Mouse (Mus musculus): Measurements from ENCODE around the gene Ugt1a6a.
A peak's percentile ranks its signal among the peaks of the same experiment; 100 is the strongest.

Ugt1a6a gene

GRCm38 (mm10) chr1:88230421-88230820, 95.8 kb downstream of the Ugt1a6a start:
- no peak for DNase-seq

GRCm38 (mm10) chr1:88230981-88231802, 96.6 kb downstream of the Ugt1a6a start:
- DNase-seq = no peak

- no peak for DNase-seq
Observed at GRCm38 (mm10) chr1:88231803-88232499, 97.3 kb downstream of the Ugt1a6a start.

GRCm38 (mm10) chr1:88232664-88233380, 98.2 kb downstream of the Ugt1a6a start:
- no peak for DNase-seq

GRCm38 (mm10) chr1:88233421-88234247, 99.0 kb downstream of the Ugt1a6a start:
- no peak for DNase-seq

GRCm38 (mm10) chr1:88234248-88234610, 99.6 kb downstream of the Ugt1a6a start:
- no peak for DNase-seq

GRCm38 (mm10) chr1:88234646-88235045, 100.0 kb downstream of the Ugt1a6a start:
- no peak for DNase-seq

GRCm38 (mm10) chr1:88235046-88235893, 100.7 kb downstream of the Ugt1a6a start:
- DNase-seq = no peak

- peak; percentile 95 for DNase-seq
Observed at GRCm38 (mm10) chr1:88235894-88236415, 101.3 kb downstream of the Ugt1a6a start.

GRCm38 (mm10) chr1:88237311-88237710, 102.7 kb downstream of the Ugt1a6a start:
- DNase-seq = no peak

- DNase-seq = no peak
Observed at GRCm38 (mm10) chr1:88238771-88239170, 104.2 kb downstream of the Ugt1a6a start.

- DNase-seq = no peak
Observed at GRCm38 (mm10) chr1:88240072-88240471, 105.5 kb downstream of the Ugt1a6a start.

GRCm38 (mm10) chr1:88240579-88240978, 106.0 kb downstream of the Ugt1a6a start:
- no peak for DNase-seq

- no peak for DNase-seq
Observed at GRCm38 (mm10) chr1:88243861-88244260, 109.3 kb downstream of the Ugt1a6a start.

GRCm38 (mm10) chr1:88245881-88246280, 111.3 kb downstream of the Ugt1a6a start:
- no peak for DNase-seq

- no peak for DNase-seq
Observed at GRCm38 (mm10) chr1:88246386-88246785, 111.8 kb downstream of the Ugt1a6a start.

- no peak for DNase-seq
Observed at GRCm38 (mm10) chr1:88247660-88248059, 113.1 kb downstream of the Ugt1a6a start.

GRCm38 (mm10) chr1:88248658-88249057, 114.0 kb downstream of the Ugt1a6a start:
- DNase-seq = no peak

GRCm38 (mm10) chr1:88249596-88249995, 115.0 kb downstream of the Ugt1a6a start:
- no peak for DNase-seq

- no peak for DNase-seq
Observed at GRCm38 (mm10) chr1:88250023-88250422, 115.4 kb downstream of the Ugt1a6a start.

GRCm38 (mm10) chr1:88253106-88253505, 118.5 kb downstream of the Ugt1a6a start:
- DNase-seq = no peak
